Mouse (Mus musculus): Measurements from ENCODE around the gene Mtmr6.

GRCm38 (mm10) chr14:60310691-60311090 is 45.7 kb downstream of the Mtmr6 start:
- no peak for TF ChIP-seq ZC3H11A (IDR thresholded peaks at IDR 0.05; ENCODE audit: borderline replicate concordance, low read depth, low read length)
- TF ChIP-seq MAFK (IDR thresholded peaks at IDR 0.05; ENCODE audit: insufficient read depth, low read depth, low read length), result no peak
